Mouse (Mus musculus): Measurements from ENCODE around the gene Map4k3. TPM values are rescaled to one million over a fixed set of nuclear protein-coding genes. Genes with fewer than 3 reads are reported as not detected.

Gene Map4k3
- polyA plus RNA-seq, 1 experiment from 2014 or later: 15.2 TPM

DNA sequence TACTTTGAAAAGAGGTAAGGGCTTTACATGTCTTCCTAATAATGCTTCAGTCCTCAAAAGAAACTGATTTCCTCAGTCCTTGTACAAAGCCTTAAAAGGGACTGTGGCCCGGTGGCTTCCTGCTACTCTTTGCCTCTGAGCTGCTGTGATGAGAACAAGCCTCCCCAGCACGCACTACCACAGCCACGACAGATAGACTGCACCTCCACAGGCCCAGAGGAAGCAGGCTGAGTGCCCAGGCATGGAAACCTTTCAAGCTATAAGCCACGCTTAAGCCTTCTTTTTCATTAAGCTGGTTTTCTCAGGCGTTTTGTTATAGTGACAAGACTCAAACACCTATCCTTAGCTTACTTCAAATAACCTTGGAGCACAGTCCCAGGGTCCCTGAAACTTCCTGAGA is 10.0 kb downstream of the Map4k3 start:
- Histone ChIP-seq H3K4me1 (ENCODE audit: control insufficient read depth, insufficient read depth, low read length) (peaks cover 32% of the 10 kb centered on the region), H3K4me3 (ENCODE audit: low read length) (no peak overlapping the region), H3K27me3 (replicated peaks; ENCODE audit: control insufficient read depth, insufficient read depth, low read length) (no peaks in the 10 kb centered on the region), H3K4me2 (ENCODE audit: low read depth, low read length) (no peak overlapping the region), H3K27ac (ENCODE audit: low read length) (no peak overlapping the region), H3K9ac (ENCODE audit: low read depth, low read length) (no peak overlapping the region), H3K36me3 (ENCODE audit: control insufficient read depth, insufficient read depth, low read length) (no peaks in the 10 kb centered on the region), H3K9me3 (ENCODE audit: control insufficient read depth, low read length) (no peaks in the 10 kb centered on the region)
- WGBS: 73% methylated on average over 5 of the region's 5 CpGs
- no peak for ATAC-seq

DNA sequence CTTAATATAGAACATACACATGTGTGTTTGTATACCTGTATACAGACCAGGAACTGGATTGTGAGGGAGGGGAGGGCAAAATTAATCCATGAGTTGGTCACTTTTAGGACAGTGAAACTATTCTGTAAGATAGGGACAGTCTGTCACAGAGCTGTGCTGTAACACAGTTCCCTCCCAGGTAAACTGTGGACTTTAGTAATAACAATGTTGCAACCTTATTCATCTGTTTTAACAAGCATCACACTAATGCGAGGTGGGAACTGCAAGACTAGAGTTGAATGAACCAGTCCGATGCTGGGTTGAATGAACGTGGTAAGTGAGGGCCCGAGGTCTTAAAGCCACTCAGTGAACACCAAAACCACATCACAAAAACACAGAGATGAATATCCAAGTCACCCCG is 14.7 kb downstream of the Map4k3 start:
- Histone ChIP-seq H3K4me1 (ENCODE audit: control insufficient read depth, insufficient read depth, low read length) (peaks cover 39% of the 10 kb centered on the region), H3K4me2 (ENCODE audit: low read depth, low read length) (no peak overlapping the region), H3K9ac (ENCODE audit: low read depth, low read length) (no peak overlapping the region), H3K36me3 (ENCODE audit: control insufficient read depth, insufficient read depth, low read length) (no peaks in the 10 kb centered on the region), H3K4me3 (ENCODE audit: low read length) (no peak overlapping the region), H3K27me3 (replicated peaks; ENCODE audit: control insufficient read depth, insufficient read depth, low read length) (no peaks in the 10 kb centered on the region), H3K27ac (ENCODE audit: low read length) (no peak overlapping the region), H3K9me3 (ENCODE audit: control insufficient read depth, low read length) (no peaks in the 10 kb centered on the region)
- WGBS: 89% methylated on average over 5 of the region's 5 CpGs
- ATAC-seq: no peak

DNA sequence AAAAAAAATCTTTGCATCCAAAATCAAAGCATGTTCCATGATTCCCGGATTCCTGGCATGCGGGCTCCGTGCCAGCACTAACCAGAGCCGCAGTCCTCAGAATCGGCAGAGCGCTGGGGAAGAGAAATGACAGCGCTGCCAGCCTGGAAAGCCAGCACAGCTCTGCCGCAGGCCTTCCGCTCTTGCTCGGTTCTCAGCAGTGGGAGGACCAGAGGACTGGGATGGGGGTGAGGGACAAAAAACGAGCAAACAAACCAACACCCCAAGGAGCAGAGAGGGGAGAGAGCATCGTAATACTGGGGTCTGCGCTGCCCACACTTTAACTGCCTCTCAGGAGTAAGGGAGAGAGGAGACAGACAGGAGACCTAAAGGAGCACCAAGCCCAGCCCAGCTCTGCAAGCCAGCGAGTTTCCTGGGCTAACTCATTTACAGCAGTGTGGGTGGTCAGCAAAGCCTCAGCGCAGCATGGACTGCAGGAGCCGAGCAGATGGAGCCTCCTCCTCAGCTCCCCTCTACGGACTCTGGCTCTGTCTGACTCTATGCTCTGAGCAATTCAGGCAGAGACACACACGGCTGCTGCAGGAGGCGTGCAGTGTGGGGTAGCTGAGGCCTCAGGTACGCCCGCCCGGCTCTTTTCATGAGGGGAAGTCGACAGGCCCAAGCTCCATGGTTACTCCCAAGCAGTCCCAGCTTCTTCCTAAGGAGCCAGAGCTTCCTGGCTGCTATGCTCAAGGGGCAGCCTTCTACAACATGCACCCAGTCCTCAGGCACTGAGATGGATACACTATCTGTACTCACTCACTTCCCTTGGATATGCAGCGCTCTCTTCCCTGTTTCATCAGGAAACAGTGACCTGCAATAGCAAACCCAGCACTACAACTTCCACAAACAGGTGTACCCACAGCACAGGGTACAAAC is 18.1 kb downstream of the Map4k3 start:
- no peaks in the 10 kb centered on the region for H3K27me3 ChIP-seq (replicated peaks; ENCODE audit: control insufficient read depth, insufficient read depth, low read length)
- WGBS: 25% methylated on average over 24 of the region's 24 CpGs
- ATAC-seq: peak; percentile 81
- H3K27ac ChIP-seq (ENCODE audit: low read length): peak overlapping the region; percentile 76
- peak overlapping the region; percentile 48 for H3K4me2 ChIP-seq (ENCODE audit: low read depth, low read length)
- H3K9ac ChIP-seq (ENCODE audit: low read depth, low read length): peak overlapping the region; percentile 59
- peaks cover 44% of the 10 kb centered on the region for H3K4me1 ChIP-seq (ENCODE audit: control insufficient read depth, insufficient read depth, low read length)
- no peaks in the 10 kb centered on the region for H3K9me3 ChIP-seq (ENCODE audit: control insufficient read depth, low read length)
- peak overlapping the region; percentile 20 for H3K4me3 ChIP-seq (ENCODE audit: low read length)
- H3K36me3 ChIP-seq (ENCODE audit: control insufficient read depth, insufficient read depth, low read length): no peaks in the 10 kb centered on the region

DNA sequence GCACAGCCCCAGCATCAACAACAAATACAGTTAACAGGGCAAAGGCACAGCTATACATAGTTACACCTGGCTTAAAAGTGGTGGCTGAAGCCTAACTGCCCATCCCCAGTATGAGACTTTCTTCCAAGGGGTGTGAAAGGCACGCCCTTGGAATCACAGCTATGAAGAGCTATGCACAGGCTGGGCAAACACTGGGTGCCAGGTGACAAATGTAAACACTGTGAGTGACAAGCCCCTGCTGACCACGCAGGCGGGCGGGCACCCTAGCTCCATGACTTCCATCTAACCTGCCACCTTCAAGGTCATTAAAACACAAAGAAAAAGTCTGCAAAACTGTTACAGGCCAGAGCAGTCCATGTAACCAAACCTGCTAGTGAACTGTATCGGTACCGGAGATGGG is 19.5 kb downstream of the Map4k3 start:
- peak; percentile 56 for ATAC-seq
- Histone ChIP-seq H3K27ac (ENCODE audit: low read length) (no peak overlapping the region), H3K4me1 (ENCODE audit: control insufficient read depth, insufficient read depth, low read length) (peaks cover 41% of the 10 kb centered on the region), H3K4me2 (ENCODE audit: low read depth, low read length) (no peak overlapping the region), H3K9ac (ENCODE audit: low read depth, low read length) (no peak overlapping the region), H3K36me3 (ENCODE audit: control insufficient read depth, insufficient read depth, low read length) (no peaks in the 10 kb centered on the region), H3K4me3 (ENCODE audit: low read length) (no peak overlapping the region), H3K9me3 (ENCODE audit: control insufficient read depth, low read length) (no peaks in the 10 kb centered on the region), H3K27me3 (replicated peaks; ENCODE audit: control insufficient read depth, insufficient read depth, low read length) (no peaks in the 10 kb centered on the region)
- 71% methylated on average over 6 of the region's 6 CpGs for WGBS

DNA sequence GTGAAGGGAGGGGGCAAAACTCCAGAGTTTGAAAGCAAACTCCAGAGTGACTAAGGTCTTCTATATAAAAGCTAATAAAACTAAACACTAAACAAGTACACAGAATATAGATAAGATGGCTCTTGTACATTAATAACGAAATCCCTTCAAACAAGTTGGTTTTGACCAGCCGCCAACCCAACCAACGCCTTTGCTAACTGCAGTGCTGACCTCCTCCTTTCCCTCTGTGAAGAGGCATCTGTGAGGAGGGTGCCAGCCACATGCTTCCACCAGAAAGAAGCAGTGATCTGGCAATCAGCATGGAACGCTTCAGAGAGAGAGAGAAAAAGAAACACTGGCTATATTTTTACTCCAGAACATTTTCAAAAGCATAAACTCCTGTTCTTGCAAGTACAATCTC is 21.1 kb downstream of the Map4k3 start:
- 65% methylated on average over 4 of the region's 4 CpGs for WGBS
- no peak for ATAC-seq
- no peak overlapping the region for H3K4me2 ChIP-seq (ENCODE audit: low read depth, low read length)
- no peak overlapping the region for H3K27ac ChIP-seq (ENCODE audit: low read length)
- no peak overlapping the region for H3K4me3 ChIP-seq (ENCODE audit: low read length)
- no peak overlapping the region for H3K9ac ChIP-seq (ENCODE audit: low read depth, low read length)
- peaks cover 38% of the 10 kb centered on the region for H3K4me1 ChIP-seq (ENCODE audit: control insufficient read depth, insufficient read depth, low read length)
- no peaks in the 10 kb centered on the region for H3K36me3 ChIP-seq (ENCODE audit: control insufficient read depth, insufficient read depth, low read length)
- no peaks in the 10 kb centered on the region for H3K9me3 ChIP-seq (ENCODE audit: control insufficient read depth, low read length)
- H3K27me3 ChIP-seq (replicated peaks; ENCODE audit: control insufficient read depth, insufficient read depth, low read length): no peaks in the 10 kb centered on the region

DNA sequence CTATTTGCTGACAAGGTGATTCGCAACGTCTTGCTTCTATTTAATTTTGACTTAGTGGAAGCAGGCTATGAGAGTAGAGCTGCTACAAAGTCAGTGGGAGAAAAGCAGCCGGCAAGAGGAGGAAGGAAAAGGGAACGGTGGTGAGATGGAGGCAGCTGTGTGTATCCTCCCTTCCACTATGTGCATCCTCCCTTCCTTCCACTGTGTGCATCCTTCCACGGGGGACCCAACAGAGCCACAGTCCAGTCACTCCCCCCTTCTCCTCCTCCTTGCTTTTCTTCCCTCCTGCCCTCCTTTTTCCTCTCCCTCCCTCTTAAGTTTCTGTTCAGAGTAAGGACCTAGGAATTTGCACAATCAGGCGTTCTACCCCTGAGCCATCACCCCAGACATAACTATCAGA is 21.7 kb downstream of the Map4k3 start:
- Histone ChIP-seq H3K4me1 (ENCODE audit: control insufficient read depth, insufficient read depth, low read length) (peaks cover 37% of the 10 kb centered on the region), H3K9me3 (ENCODE audit: control insufficient read depth, low read length) (no peaks in the 10 kb centered on the region), H3K27ac (ENCODE audit: low read length) (no peak overlapping the region), H3K4me2 (ENCODE audit: low read depth, low read length) (no peak overlapping the region), H3K9ac (ENCODE audit: low read depth, low read length) (no peak overlapping the region), H3K4me3 (ENCODE audit: low read length) (no peak overlapping the region), H3K27me3 (replicated peaks; ENCODE audit: control insufficient read depth, insufficient read depth, low read length) (no peaks in the 10 kb centered on the region), H3K36me3 (ENCODE audit: control insufficient read depth, insufficient read depth, low read length) (no peaks in the 10 kb centered on the region)
- 69% methylated on average over 6 of the region's 6 CpGs for WGBS
- ATAC-seq: no peak

DNA sequence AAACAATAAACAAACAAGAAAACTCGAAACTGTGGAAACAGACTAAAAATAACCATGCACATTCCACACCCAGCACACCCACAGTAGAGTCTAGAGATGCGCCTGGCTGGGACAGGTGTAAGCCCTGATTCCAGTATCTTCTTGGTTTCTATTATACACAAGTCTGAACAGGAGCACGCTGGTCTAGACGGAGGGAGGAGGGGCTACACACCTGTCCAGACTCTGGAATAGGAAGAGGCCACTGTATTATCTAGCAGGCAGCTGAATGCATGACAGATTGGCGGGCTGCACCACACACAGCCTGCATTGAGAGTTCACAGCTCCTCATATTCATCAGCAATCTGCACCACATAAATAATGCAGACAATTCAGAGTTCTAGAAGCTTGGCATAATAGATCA is 26.6 kb downstream of the Map4k3 start:
- Histone ChIP-seq H3K27me3 (replicated peaks; ENCODE audit: control insufficient read depth, insufficient read depth, low read length) (no peaks in the 10 kb centered on the region), H3K4me1 (ENCODE audit: control insufficient read depth, insufficient read depth, low read length) (peaks cover 22% of the 10 kb centered on the region), H3K36me3 (ENCODE audit: control insufficient read depth, insufficient read depth, low read length) (no peaks in the 10 kb centered on the region), H3K4me2 (ENCODE audit: low read depth, low read length) (no peak overlapping the region), H3K9ac (ENCODE audit: low read depth, low read length) (no peak overlapping the region), H3K27ac (ENCODE audit: low read length) (no peak overlapping the region), H3K4me3 (ENCODE audit: low read length) (no peak overlapping the region), H3K9me3 (ENCODE audit: control insufficient read depth, low read length) (no peaks in the 10 kb centered on the region)
- ATAC-seq: peak; percentile 24; the same call in 1 of the 2 replicates
- WGBS: 65% methylated on average over 5 of the region's 5 CpGs

DNA sequence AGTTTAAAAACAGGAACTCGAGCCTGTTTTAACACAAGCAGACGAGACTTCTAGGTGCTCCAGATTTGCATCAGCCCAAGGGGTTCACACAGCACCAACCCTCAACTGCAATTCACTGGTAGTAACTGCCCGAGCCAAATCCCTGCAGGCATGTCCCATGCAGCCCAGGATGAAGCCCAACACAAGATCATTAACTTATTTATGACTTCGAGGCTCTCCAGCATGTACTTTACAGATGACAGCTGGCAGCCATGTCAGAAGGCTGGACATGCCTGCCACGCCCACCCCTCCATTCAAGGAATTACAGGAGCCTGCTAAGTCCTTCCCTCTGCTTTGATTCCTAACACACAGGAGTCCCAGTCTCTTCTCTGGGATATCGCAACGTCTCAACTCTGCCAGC is 29.4 kb downstream of the Map4k3 start:
- 48% methylated on average over 7 of the region's 7 CpGs for WGBS
- ATAC-seq: peak; percentile 68
- Histone ChIP-seq H3K4me1 (ENCODE audit: control insufficient read depth, insufficient read depth, low read length) (peaks cover 23% of the 10 kb centered on the region), H3K4me3 (ENCODE audit: low read length) (no peak overlapping the region), H3K27me3 (replicated peaks; ENCODE audit: control insufficient read depth, insufficient read depth, low read length) (no peaks in the 10 kb centered on the region), H3K9me3 (ENCODE audit: control insufficient read depth, low read length) (no peaks in the 10 kb centered on the region), H3K9ac (ENCODE audit: low read depth, low read length) (no peak overlapping the region), H3K27ac (ENCODE audit: low read length) (no peak overlapping the region), H3K4me2 (ENCODE audit: low read depth, low read length) (no peak overlapping the region), H3K36me3 (ENCODE audit: control insufficient read depth, insufficient read depth, low read length) (no peaks in the 10 kb centered on the region)

DNA sequence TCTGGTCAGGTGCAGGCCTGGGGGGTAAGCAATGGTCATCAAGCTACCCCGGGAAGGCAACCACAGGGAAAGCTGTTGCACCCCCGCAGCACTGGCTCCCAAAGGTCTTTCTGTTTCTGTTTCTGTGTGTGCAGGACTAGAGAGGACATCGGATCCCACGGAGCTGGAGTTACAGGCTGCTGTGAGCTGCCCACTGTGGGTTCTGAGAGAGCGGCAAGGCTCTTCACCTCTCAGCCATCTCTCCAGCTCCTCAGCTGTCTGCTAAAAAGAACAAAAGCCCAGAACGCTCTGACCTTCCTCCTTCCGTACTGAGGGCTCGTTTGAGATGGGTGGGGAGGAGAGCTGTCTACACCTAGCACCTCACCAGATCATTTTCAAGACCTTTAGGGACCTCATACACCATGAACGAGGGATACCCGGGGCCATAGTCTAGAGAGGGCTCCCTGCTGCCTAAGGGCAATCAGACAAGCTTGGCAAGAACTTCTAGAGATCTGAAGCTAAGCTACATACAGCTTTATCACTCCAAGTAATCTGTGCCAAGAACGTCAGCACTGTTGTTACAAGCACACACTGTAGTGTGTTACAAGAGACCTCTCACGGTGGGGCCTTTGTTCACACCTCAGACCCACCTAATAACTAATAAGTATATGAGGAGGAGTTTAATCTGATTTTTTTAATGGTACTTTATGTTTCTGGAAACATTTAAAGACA is 29.9 kb downstream of the Map4k3 start:
- Histone ChIP-seq H3K9ac (ENCODE audit: low read depth, low read length) (no peak overlapping the region), H3K9me3 (ENCODE audit: control insufficient read depth, low read length) (no peaks in the 10 kb centered on the region), H3K36me3 (ENCODE audit: control insufficient read depth, insufficient read depth, low read length) (no peaks in the 10 kb centered on the region), H3K4me1 (ENCODE audit: control insufficient read depth, insufficient read depth, low read length) (peaks cover 27% of the 10 kb centered on the region), H3K4me2 (ENCODE audit: low read depth, low read length) (no peak overlapping the region), H3K27me3 (replicated peaks; ENCODE audit: control insufficient read depth, insufficient read depth, low read length) (no peaks in the 10 kb centered on the region), H3K4me3 (ENCODE audit: low read length) (no peak overlapping the region), H3K27ac (ENCODE audit: low read length) (no peak overlapping the region)
- 61% methylated on average over 12 of the region's 12 CpGs for WGBS
- peak; percentile 31; the same call in 1 of the 2 replicates for ATAC-seq

All from intestine, embryonic 16.5 days (tissue).